Mouse (Mus musculus): ENCODE data around the gene Gm14418.
"Not testable (repeated sequence)": the region's sequence is repeated elsewhere in the genome, so short reads cannot be mapped to it uniquely, and the experiment has no call there.

Gm14418 gene

GRCm38 (mm10) chr2:177398096-177398495 lies at the start of gene Gm14418:
Gene Gm14418 (minus strand): TSS chr2:177398320.
- DNase-seq (ENCODE audit: extremely low spot score, low spot score) = not testable (repeated sequence)

Data from neural tube, embryonic 10.5 days (tissue).